Mouse (Mus musculus) kidney, adult 2 months (tissue): ENCODE data around the gene Ptgdr.

ENCODE experiments used
- CTCF ChIP-seq: fragments of 200-500 bp; conservative IDR thresholded peaks from 2 replicates; pipeline ENCODE4 v1.5.1; 2011; ENCODE audit warnings: low read depth, mild to moderate bottlenecking, control low read depth, low read length, moderate library complexity, mixed read lengths; ENCODE audit not compliant: insufficient read depth, insufficient read length
- POLR2A ChIP-seq: fragments of 200-500 bp; IDR thresholded peaks from one replicate; pipeline ENCODE4 v1.6.1; 2011; ENCODE audit warnings: low read depth, low read length, control low read depth

- TF ChIP-seq POLR2A (no peak), CTCF (no peak)
These were observed 6.5 kb upstream of the Ptgdr start for GRCm38 (mm10) chr14:44865661-44866060.
